Mouse (Mus musculus): ENCODE measurements around the gene Gm49721. TPM values are rescaled to one million over a fixed set of nuclear protein-coding genes. Genes with fewer than 3 reads are reported as not detected.
"Not testable (repeated sequence)": the region's sequence is repeated elsewhere in the genome, so short reads cannot be mapped to it uniquely, and the experiment has no call there.

The Gm49721 gene
- polyA plus RNA-seq, 1 experiment from 2014 or later, result 0.40 TPM

DNA sequence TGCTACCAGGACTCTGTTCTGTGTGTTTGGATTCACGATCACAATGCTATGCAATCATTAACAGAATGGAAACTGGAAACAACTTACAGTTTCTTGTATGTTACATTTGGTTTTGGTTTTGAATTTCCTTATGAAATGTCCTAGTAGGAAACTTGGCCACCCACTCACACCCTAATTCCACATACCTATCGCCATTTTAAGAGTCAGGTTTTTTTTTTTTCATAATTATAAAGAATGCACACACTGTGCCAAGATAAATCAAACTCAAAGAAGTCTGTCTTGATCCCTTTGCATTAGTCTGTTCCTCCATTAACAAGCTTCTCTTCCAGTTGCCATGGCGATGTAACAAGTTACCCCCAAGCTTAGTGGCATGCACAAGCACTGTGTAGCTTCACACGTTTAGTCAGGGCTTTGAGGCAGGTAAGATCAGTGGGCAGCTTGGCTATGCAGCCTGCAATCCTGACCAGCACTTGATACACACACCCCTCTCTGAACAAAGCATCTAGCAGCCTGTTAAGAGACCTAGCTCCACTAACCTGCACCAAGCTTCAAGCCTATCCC is 5.8 kb upstream of the Gm49721 start:
- not testable (repeated sequence) for H3K36me3 ChIP-seq (ENCODE audit: control insufficient read depth, insufficient read depth, low read length); H3K4me1 ChIP-seq (replicated peaks; ENCODE audit: control insufficient read depth, insufficient read depth, low read length); H3K9me3 ChIP-seq (ENCODE audit: control insufficient read depth, low read length); DNase-seq (ENCODE audit: low spot score); H3K27ac ChIP-seq (ENCODE audit: low read depth, low read length); H3K4me3 ChIP-seq (ENCODE audit: low read depth, low read length); H3K9ac ChIP-seq (ENCODE audit: low read length); H3K4me2 ChIP-seq (ENCODE audit: low read depth, low read length, severe bottlenecking); ATAC-seq (replicated peaks; ENCODE audit: low FRiP score); H3K27me3 ChIP-seq (ENCODE audit: control insufficient read depth, insufficient read depth, low read length)
- 54% methylated on average over 4 of the region's 4 CpGs for WGBS

DNA sequence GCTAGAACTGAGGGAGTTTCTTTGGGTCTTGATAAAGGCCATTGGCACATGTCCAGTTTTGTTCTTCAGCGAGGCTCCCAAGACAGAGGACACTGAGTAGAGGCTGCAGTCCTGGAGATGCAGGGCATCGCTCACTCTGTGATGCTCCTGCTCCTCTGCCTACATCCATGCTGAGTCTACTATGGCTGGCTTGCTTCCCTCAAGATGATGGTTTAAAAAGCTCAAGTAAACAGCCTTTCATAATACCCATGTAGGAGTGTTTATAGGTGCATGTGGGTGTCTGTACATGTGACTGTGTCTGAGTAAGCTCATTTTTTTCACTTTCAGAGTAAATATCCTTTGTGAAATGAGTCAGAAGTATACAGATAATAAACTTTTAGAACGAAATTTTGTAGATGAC is 3.7 kb upstream of the Gm49721 start:
- not testable (repeated sequence) for DNase-seq (ENCODE audit: low spot score); H3K4me3 ChIP-seq (ENCODE audit: low read depth, low read length); H3K9me3 ChIP-seq (ENCODE audit: control insufficient read depth, low read length); H3K36me3 ChIP-seq (ENCODE audit: control insufficient read depth, insufficient read depth, low read length); H3K4me2 ChIP-seq (ENCODE audit: low read depth, low read length, severe bottlenecking); H3K4me1 ChIP-seq (replicated peaks; ENCODE audit: control insufficient read depth, insufficient read depth, low read length); H3K9ac ChIP-seq (ENCODE audit: low read length); H3K27ac ChIP-seq (ENCODE audit: low read depth, low read length); ATAC-seq (replicated peaks; ENCODE audit: low FRiP score); H3K27me3 ChIP-seq (ENCODE audit: control insufficient read depth, insufficient read depth, low read length)
- WGBS, result 63% methylated on average over 3 of the region's 3 CpGs

DNA sequence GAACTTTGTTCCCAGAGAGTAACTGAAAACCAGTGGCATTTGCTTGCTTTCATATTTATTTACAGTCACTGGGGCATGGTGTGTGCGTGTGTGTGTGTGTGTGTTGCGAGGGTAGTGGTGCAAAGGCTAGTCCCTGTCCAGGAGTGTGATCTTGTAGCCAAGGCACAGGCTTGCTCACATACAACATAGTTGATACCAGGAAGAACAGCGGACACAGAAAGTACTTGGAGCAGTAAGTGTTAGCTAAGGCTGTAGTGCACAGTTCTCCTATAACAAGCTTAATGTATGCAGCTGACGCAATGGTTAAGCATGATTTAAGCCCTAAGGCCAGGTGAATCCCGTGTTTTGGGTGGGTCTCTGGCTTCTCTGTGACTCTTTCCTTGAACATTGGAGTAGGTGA is 676 bp downstream of the Gm49721 start:
- WGBS, result 24% methylated on average over 4 of the region's 5 CpGs
- not testable (repeated sequence) for H3K27ac ChIP-seq (ENCODE audit: low read depth, low read length); H3K4me1 ChIP-seq (replicated peaks; ENCODE audit: control insufficient read depth, insufficient read depth, low read length); H3K9me3 ChIP-seq (ENCODE audit: control insufficient read depth, low read length); H3K27me3 ChIP-seq (ENCODE audit: control insufficient read depth, insufficient read depth, low read length); ATAC-seq (replicated peaks; ENCODE audit: low FRiP score); H3K36me3 ChIP-seq (ENCODE audit: control insufficient read depth, insufficient read depth, low read length)
- H3K9ac ChIP-seq (ENCODE audit: low read length), result peak overlapping the region; percentile 61; the same call in 1 of the 2 replicates
- H3K4me3 ChIP-seq (ENCODE audit: low read depth, low read length), result peak overlapping the region; percentile 42
- peak overlapping the region; percentile 52 for H3K4me2 ChIP-seq (ENCODE audit: low read depth, low read length, severe bottlenecking)
- peak; percentile 40 for DNase-seq (ENCODE audit: low spot score)

DNA sequence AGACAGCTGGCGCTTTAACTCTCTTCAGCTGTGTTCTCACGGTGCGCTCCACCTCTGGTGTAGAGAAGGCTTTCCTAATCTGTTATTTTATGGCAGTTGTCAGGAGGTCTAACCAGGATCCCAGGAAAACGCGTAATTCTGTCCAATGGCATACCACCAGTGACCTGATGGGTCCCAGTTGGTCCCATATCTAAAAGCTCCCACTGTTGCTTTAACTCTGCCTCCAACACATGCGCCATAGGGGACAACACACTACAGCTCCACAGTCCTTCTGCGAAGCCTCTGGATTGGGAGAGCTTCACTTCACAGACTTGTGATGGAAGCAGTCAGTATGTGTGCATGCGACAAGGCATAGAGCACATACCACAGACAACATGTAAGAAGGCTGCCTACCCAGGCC is 1.4 kb downstream of the Gm49721 start:
- not testable (repeated sequence) for H3K9ac ChIP-seq (ENCODE audit: low read length); H3K4me3 ChIP-seq (ENCODE audit: low read depth, low read length); H3K36me3 ChIP-seq (ENCODE audit: control insufficient read depth, insufficient read depth, low read length); H3K4me2 ChIP-seq (ENCODE audit: low read depth, low read length, severe bottlenecking); ATAC-seq (replicated peaks; ENCODE audit: low FRiP score); H3K27me3 ChIP-seq (ENCODE audit: control insufficient read depth, insufficient read depth, low read length); H3K9me3 ChIP-seq (ENCODE audit: control insufficient read depth, low read length); H3K27ac ChIP-seq (ENCODE audit: low read depth, low read length); H3K4me1 ChIP-seq (replicated peaks; ENCODE audit: control insufficient read depth, insufficient read depth, low read length)
- WGBS, result 93% methylated on average over 5 of the region's 8 CpGs
- DNase-seq (ENCODE audit: low spot score), result peak; percentile 14

DNA sequence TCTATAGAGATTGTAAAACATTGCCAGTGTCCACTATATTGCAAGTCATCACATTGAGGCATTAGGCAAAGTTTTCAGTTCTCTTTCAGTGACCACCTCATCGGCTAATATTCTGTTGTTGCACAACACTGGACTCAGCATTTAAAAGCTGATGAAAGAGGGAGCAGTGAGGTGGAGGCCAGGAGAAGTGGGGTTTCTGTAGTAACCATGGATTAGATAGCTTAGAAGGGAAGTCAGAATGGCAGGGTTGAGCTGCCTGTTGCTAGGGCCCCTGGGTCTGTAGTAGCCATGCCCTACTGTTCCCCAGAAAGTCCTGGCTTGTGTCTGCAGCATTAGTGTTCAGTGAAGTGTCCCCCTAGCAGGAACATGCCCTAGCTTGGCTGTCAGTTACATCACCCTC is 7.4 kb downstream of the Gm49721 start:
- H3K27me3 ChIP-seq (ENCODE audit: control insufficient read depth, insufficient read depth, low read length); H3K4me2 ChIP-seq (ENCODE audit: low read depth, low read length, severe bottlenecking); H3K4me3 ChIP-seq (ENCODE audit: low read depth, low read length); DNase-seq (ENCODE audit: low spot score); ATAC-seq (replicated peaks; ENCODE audit: low FRiP score); H3K4me1 ChIP-seq (replicated peaks; ENCODE audit: control insufficient read depth, insufficient read depth, low read length); H3K9ac ChIP-seq (ENCODE audit: low read length); H3K9me3 ChIP-seq (ENCODE audit: control insufficient read depth, low read length); H3K36me3 ChIP-seq (ENCODE audit: control insufficient read depth, insufficient read depth, low read length); H3K27ac ChIP-seq (ENCODE audit: low read depth, low read length): not testable (repeated sequence)
- WGBS, result 100% methylated on average over 1 of the region's 1 CpGs

DNA sequence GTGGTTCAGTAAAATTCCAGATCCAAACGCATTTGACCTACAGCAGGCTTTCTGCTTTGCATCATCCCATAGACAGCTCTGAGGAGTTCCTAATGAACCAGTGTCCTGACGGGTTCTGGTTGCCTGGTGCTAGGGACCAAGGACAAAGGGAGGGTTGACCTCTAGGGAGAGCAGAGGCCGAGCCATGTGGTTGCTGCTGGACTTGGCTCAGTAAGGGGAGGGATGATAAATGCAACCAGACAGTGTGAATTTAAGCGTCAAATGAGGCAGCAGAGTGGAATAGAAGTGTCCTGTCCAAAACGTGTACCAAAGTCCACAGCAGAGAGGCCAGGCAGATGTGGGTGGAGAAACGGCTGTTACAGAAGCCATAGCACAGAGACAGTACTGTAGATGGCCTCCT is 16.8 kb downstream of the Gm49721 start:
- not testable (repeated sequence) for H3K9me3 ChIP-seq (ENCODE audit: control insufficient read depth, low read length); H3K9ac ChIP-seq (ENCODE audit: low read length); H3K4me2 ChIP-seq (ENCODE audit: low read depth, low read length, severe bottlenecking); DNase-seq (ENCODE audit: low spot score); H3K36me3 ChIP-seq (ENCODE audit: control insufficient read depth, insufficient read depth, low read length); H3K27ac ChIP-seq (ENCODE audit: low read depth, low read length); ATAC-seq (replicated peaks; ENCODE audit: low FRiP score); H3K4me1 ChIP-seq (replicated peaks; ENCODE audit: control insufficient read depth, insufficient read depth, low read length); H3K27me3 ChIP-seq (ENCODE audit: control insufficient read depth, insufficient read depth, low read length); H3K4me3 ChIP-seq (ENCODE audit: low read depth, low read length)
- WGBS, result no CpG with 5 or more reads among the region's 6 CpGs

DNA sequence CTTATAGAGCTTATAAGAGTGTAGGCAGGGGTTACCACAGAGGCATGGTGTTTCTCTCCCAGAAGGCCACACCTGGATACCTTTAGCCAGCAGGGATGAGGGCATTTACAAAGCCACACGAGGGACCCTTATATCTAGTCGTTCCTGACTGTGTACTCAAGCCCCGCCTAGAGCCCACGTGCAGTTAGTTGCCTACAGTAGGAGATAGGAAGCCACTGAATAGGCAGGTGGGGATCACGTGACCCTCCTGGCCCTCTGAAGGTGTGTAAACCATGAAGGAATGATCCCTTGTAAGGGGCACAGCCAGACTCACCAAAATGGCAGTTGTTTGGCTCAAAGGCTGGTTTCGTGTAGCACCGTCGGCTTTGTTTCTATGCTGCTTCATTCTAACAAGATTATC is 18.1 kb downstream of the Gm49721 start:
- not testable (repeated sequence) for H3K27me3 ChIP-seq (ENCODE audit: control insufficient read depth, insufficient read depth, low read length); H3K36me3 ChIP-seq (ENCODE audit: control insufficient read depth, insufficient read depth, low read length); ATAC-seq (replicated peaks; ENCODE audit: low FRiP score); H3K4me1 ChIP-seq (replicated peaks; ENCODE audit: control insufficient read depth, insufficient read depth, low read length); H3K9me3 ChIP-seq (ENCODE audit: control insufficient read depth, low read length); H3K9ac ChIP-seq (ENCODE audit: low read length); DNase-seq (ENCODE audit: low spot score); H3K27ac ChIP-seq (ENCODE audit: low read depth, low read length); H3K4me3 ChIP-seq (ENCODE audit: low read depth, low read length); H3K4me2 ChIP-seq (ENCODE audit: low read depth, low read length, severe bottlenecking)
- 85% methylated on average over 8 of the region's 8 CpGs for WGBS

DNA sequence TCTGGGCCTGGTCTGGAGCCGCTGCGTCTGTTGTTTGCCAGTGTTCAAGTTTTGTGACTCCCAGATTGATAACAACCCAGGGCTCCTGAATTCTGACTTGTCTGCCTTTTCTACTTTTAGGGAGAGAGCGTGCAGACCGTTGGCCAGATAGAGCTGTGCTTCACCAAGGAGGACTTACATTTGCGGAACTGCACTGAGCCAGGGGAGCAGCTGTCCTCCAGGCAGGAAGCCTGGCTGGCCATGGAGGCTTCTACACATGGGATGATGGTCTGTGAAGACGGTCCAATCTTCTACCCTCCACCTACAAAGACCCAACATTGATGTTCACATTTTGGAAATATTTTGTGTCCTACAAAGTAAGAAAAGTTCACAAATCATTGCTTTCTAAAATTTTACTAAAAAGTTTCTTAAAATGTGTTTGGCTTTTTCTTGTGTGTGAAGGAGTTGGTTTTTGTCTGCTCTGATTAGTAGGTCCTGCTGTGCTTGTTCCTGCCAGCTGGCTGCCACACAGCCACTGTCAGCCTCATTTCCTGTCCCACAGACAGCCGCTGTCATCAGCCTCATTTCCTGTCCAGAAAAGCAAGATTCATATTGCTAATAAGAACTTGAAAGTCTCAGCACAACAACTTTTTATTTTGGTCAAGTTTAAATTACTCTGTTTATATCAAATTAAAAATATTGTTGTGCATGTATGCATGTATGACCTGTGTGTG is 19.2 kb downstream of the Gm49721 start:
- not testable (repeated sequence) for H3K4me2 ChIP-seq (ENCODE audit: low read depth, low read length, severe bottlenecking); DNase-seq (ENCODE audit: low spot score); H3K9me3 ChIP-seq (ENCODE audit: control insufficient read depth, low read length); H3K27me3 ChIP-seq (ENCODE audit: control insufficient read depth, insufficient read depth, low read length); H3K4me1 ChIP-seq (replicated peaks; ENCODE audit: control insufficient read depth, insufficient read depth, low read length); H3K36me3 ChIP-seq (ENCODE audit: control insufficient read depth, insufficient read depth, low read length); ATAC-seq (replicated peaks; ENCODE audit: low FRiP score); H3K4me3 ChIP-seq (ENCODE audit: low read depth, low read length); H3K27ac ChIP-seq (ENCODE audit: low read depth, low read length); H3K9ac ChIP-seq (ENCODE audit: low read length)
- WGBS, result no CpG with 5 or more reads among the region's 7 CpGs
